Mouse (Mus musculus): Measurements from ENCODE around the gene Nat10. TPM values are rescaled to one million over a fixed set of nuclear protein-coding genes. Genes with fewer than 3 reads are reported as not detected.

The Nat10 gene
- polyA plus RNA-seq, 1 experiment from 2014 or later, result 21.6 TPM

DNA sequence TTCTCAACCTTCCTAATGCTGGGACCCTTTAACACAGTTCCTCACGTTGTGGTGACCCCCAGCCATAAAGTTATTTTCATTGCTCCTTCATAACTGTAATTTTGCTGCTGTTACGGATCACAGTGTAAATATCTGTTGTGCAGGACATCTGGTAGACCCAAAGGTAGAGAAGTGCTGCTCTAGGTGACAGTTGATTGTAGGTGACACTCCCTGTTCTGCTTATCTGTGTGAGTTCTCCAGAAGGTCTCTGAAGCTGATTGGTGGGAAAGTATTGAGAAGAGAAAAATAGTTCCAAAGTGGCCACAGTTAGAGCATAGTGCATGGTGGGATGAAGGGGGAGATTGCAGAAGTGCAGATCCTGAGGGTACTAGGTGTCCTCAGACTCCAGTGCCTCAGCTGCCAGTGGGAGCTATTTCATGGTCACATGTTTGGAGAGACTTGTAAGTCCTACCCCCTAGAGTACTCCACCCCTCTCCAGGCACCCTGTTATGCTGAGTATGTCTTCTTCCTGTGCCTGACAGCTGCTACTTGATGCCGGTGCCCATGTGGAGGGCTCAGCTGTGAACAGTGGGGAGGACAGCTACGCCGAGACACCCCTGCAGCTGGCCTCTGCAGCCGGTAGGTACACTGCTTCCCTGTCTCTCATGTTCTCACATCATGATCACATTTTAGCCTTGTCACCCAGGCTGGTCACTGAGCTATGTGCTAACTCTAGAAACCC is 53.9 kb downstream of the Nat10 start:
- H3K4me2 ChIP-seq (ENCODE audit: low read length), result no peak overlapping the region
- H3K27ac ChIP-seq (replicated peaks; ENCODE audit: low read depth, low read length), result no peak overlapping the region
- no peaks in the 10 kb centered on the region; the same call in 1 of the 2 replicates for H3K4me1 ChIP-seq (ENCODE audit: control insufficient read depth, insufficient read depth, low read length)
- H3K9ac ChIP-seq (replicated peaks; ENCODE audit: low read length), result no peak overlapping the region
- peaks cover 43% of the 10 kb centered on the region for H3K36me3 ChIP-seq (ENCODE audit: control insufficient read depth, insufficient read depth, low read length)
- ATAC-seq (ENCODE audit: low FRiP score, low TSS enrichment) (no peak), DNase-seq (no peak)
- no peaks in the 10 kb centered on the region for H3K9me3 ChIP-seq (ENCODE audit: control insufficient read depth, low read length)
- no peak overlapping the region for H3K4me3 ChIP-seq (replicated peaks; ENCODE audit: low read depth, low read length)
- H3K27me3 ChIP-seq (ENCODE audit: control insufficient read depth, insufficient read depth, low read length), result no peaks in the 10 kb centered on the region
- WGBS, result 83% methylated on average over 6 of the region's 6 CpGs

DNA sequence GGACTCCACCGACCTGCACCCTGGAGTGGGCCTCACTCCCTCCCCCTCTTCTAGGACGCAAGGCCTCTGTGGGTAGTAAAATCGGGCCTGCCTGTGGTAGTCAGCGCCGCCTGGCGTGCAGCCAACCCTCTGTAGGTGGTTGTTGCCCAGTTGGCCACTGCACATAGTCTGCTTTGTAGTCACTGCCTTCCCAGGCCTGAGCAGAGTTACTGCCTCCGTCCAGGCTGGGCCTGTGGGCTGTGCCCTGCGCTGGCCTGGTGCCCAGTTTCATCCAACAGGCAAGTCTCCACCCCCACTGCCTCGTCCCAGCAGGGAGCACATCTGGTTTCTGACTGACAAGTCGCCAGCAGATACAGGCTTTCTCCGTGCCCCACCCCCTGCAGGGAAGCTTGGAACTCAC is 54.8 kb downstream of the Nat10 start:
- Histone ChIP-seq H3K36me3 (ENCODE audit: control insufficient read depth, insufficient read depth, low read length) (peaks cover 36% of the 10 kb centered on the region), H3K9ac (replicated peaks; ENCODE audit: low read length) (no peak overlapping the region), H3K4me1 (ENCODE audit: control insufficient read depth, insufficient read depth, low read length) (no peaks in the 10 kb centered on the region; the same call in 1 of the 2 replicates), H3K9me3 (ENCODE audit: control insufficient read depth, low read length) (no peaks in the 10 kb centered on the region), H3K4me3 (replicated peaks; ENCODE audit: low read depth, low read length) (no peak overlapping the region), H3K4me2 (ENCODE audit: low read length) (no peak overlapping the region), H3K27ac (replicated peaks; ENCODE audit: low read depth, low read length) (no peak overlapping the region), H3K27me3 (ENCODE audit: control insufficient read depth, insufficient read depth, low read length) (no peaks in the 10 kb centered on the region)
- DNase-seq (peak; percentile 71), ATAC-seq (ENCODE audit: low FRiP score, low TSS enrichment) (peak; percentile 72)
- 39% methylated on average over 11 of the region's 11 CpGs for WGBS

DNA sequence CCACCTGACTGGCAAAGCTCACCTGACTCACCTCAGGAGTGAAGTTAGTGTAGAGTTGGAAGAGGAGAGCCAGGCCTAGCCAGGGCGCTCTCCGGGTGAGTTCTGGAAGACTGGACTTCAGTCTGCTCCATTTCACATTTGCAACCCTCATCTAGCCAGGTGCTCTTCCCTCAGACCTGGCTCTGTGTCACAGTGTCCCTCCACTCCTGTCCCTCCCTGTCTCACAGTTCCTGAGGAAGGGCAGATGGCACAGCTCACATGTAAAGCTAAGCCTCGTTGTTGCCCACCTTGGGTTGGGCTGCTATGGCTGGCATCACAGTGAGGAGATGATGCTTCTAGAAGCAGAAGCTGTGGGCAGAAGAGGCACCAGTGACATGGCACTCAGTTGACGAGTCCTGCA is 55.2 kb downstream of the Nat10 start:
- Histone ChIP-seq H3K4me1 (ENCODE audit: control insufficient read depth, insufficient read depth, low read length) (no peaks in the 10 kb centered on the region; the same call in 1 of the 2 replicates), H3K27me3 (ENCODE audit: control insufficient read depth, insufficient read depth, low read length) (no peaks in the 10 kb centered on the region), H3K4me2 (ENCODE audit: low read length) (no peak overlapping the region), H3K9ac (replicated peaks; ENCODE audit: low read length) (no peak overlapping the region), H3K36me3 (ENCODE audit: control insufficient read depth, insufficient read depth, low read length) (peaks cover 33% of the 10 kb centered on the region), H3K4me3 (replicated peaks; ENCODE audit: low read depth, low read length) (no peak overlapping the region), H3K27ac (replicated peaks; ENCODE audit: low read depth, low read length) (no peak overlapping the region), H3K9me3 (ENCODE audit: control insufficient read depth, low read length) (no peaks in the 10 kb centered on the region)
- DNase-seq, result no peak
- WGBS, result 85% methylated on average over 4 of the region's 4 CpGs
- peak; percentile 9; the same call in 1 of the 2 replicates for ATAC-seq (ENCODE audit: low FRiP score, low TSS enrichment)

DNA sequence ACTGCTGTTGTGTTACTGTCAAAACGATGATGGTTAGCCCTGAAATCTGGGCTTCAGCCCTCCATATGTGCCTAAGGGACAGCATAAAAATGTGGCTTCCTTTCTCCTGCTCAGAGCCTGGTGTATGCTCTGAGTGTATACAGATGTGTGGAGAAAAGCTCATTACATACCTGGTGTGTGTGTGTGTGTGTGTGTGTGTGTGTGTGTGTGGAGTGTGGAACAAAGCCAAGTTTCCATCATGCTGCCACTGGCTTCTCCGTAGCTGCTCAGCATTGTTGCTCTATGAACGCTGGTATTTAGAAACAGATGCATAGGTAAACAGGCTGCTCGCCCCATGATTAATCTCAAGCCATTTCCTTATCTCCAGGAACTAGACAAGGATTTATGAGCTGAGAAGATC is 57.2 kb downstream of the Nat10 start:
- Histone ChIP-seq H3K36me3 (ENCODE audit: control insufficient read depth, insufficient read depth, low read length) (peaks cover 22% of the 10 kb centered on the region), H3K27me3 (ENCODE audit: control insufficient read depth, insufficient read depth, low read length) (no peaks in the 10 kb centered on the region), H3K27ac (replicated peaks; ENCODE audit: low read depth, low read length) (no peak overlapping the region), H3K4me1 (ENCODE audit: control insufficient read depth, insufficient read depth, low read length) (no peaks in the 10 kb centered on the region; the same call in 1 of the 2 replicates), H3K4me2 (ENCODE audit: low read length) (no peak overlapping the region), H3K9ac (replicated peaks; ENCODE audit: low read length) (no peak overlapping the region), H3K9me3 (ENCODE audit: control insufficient read depth, low read length) (no peaks in the 10 kb centered on the region), H3K4me3 (replicated peaks; ENCODE audit: low read depth, low read length) (no peak overlapping the region)
- DNase-seq (no peak), ATAC-seq (ENCODE audit: low FRiP score, low TSS enrichment) (no peak)
- 73% methylated on average over 4 of the region's 4 CpGs for WGBS

DNA sequence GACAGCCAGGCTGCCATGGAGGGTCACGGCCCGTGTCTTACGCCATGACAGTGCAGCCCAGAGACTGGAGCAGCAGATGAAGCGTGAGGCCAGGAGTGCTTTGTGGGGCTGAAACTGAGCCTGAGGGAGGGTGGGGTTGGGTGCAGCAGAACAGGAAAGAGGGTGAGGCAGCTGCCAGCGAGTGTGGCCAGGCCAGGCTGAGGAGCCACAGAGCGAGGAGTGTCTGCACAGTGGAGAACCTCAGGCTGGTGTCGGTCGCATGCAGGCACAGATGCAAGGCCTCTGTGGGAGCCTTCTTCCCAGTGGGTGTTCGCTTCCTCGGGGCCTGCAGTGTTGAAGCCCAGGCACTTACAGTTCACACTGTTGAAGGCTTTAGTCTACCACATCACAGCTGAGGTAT is 57.7 kb downstream of the Nat10 start:
- Histone ChIP-seq H3K36me3 (ENCODE audit: control insufficient read depth, insufficient read depth, low read length) (peaks cover 18% of the 10 kb centered on the region), H3K4me1 (ENCODE audit: control insufficient read depth, insufficient read depth, low read length) (no peaks in the 10 kb centered on the region; the same call in 1 of the 2 replicates), H3K9me3 (ENCODE audit: control insufficient read depth, low read length) (no peaks in the 10 kb centered on the region), H3K27me3 (ENCODE audit: control insufficient read depth, insufficient read depth, low read length) (no peaks in the 10 kb centered on the region), H3K9ac (replicated peaks; ENCODE audit: low read length) (no peak overlapping the region), H3K27ac (replicated peaks; ENCODE audit: low read depth, low read length) (no peak overlapping the region), H3K4me2 (ENCODE audit: low read length) (no peak overlapping the region), H3K4me3 (replicated peaks; ENCODE audit: low read depth, low read length) (no peak overlapping the region)
- ATAC-seq (ENCODE audit: low FRiP score, low TSS enrichment) (no peak), DNase-seq (no peak)
- WGBS, result 85% methylated on average over 10 of the region's 10 CpGs

DNA sequence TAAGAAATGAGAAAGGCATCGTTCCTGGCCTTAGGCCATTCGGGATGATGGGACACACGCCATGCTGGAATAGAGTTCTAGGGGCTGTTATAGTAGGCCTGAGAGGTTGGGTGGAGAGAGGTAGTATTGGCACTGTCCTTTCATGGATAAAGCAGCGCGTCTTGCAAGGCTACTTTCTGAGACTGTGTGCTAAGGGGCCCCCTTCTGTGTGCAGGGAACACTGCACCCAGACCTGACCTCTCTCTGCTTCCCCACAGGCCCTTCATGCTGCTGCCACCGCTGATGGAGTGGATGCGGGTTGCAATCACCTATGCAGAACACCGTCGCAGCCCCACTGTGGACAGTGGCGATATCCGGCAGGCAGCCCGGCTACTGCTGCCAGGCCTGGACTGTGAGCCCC is 60.6 kb downstream of the Nat10 start:
- Histone ChIP-seq H3K4me3 (replicated peaks; ENCODE audit: low read depth, low read length) (no peak overlapping the region), H3K36me3 (ENCODE audit: control insufficient read depth, insufficient read depth, low read length) (peaks cover 12% of the 10 kb centered on the region; the same call in 1 of the 2 replicates), H3K27ac (replicated peaks; ENCODE audit: low read depth, low read length) (no peak overlapping the region), H3K9ac (replicated peaks; ENCODE audit: low read length) (no peak overlapping the region), H3K4me2 (ENCODE audit: low read length) (no peak overlapping the region), H3K27me3 (ENCODE audit: control insufficient read depth, insufficient read depth, low read length) (no peaks in the 10 kb centered on the region), H3K9me3 (ENCODE audit: control insufficient read depth, low read length) (no peaks in the 10 kb centered on the region), H3K4me1 (ENCODE audit: control insufficient read depth, insufficient read depth, low read length) (no peaks in the 10 kb centered on the region)
- ATAC-seq (ENCODE audit: low FRiP score, low TSS enrichment) (0 out of 2 replicates have a peak, but pooled peaks have one; percentile 37), DNase-seq (peak; percentile 40)
- 79% methylated on average over 12 of the region's 12 CpGs for WGBS

DNA sequence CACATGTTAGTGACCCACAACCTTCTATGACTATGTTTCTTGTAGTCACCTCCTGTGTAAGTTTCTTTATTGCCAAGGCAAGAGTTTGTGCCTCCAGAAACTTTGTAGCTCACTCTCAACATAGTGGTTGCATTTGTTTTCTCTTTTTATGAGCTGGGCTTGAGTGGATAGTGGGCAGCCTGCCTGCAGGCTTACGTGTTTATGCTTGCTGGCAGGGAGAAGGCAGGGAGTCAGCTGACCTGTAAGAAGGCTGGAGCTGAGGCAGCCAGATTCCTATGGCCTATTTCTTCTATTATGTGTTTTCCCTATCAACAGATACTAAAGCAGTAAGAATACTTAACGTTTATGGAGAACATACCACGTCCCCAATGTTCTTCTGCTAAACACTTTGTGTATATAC is 64.9 kb downstream of the Nat10 start:
- H3K9me3 ChIP-seq (ENCODE audit: control insufficient read depth, low read length), result no peaks in the 10 kb centered on the region
- H3K4me2 ChIP-seq (ENCODE audit: low read length), result no peak overlapping the region
- no peak for ATAC-seq (ENCODE audit: low FRiP score, low TSS enrichment)
- 0 out of 2 replicates have a peak, but pooled peaks cover 2% of the 10 kb centered on the region for H3K36me3 ChIP-seq (ENCODE audit: control insufficient read depth, insufficient read depth, low read length)
- no peak overlapping the region for H3K27ac ChIP-seq (replicated peaks; ENCODE audit: low read depth, low read length)
- 0 out of 2 replicates have a peak, but pooled peaks cover 3% of the 10 kb centered on the region for H3K4me1 ChIP-seq (ENCODE audit: control insufficient read depth, insufficient read depth, low read length)
- H3K27me3 ChIP-seq (ENCODE audit: control insufficient read depth, insufficient read depth, low read length), result no peaks in the 10 kb centered on the region
- no peak overlapping the region for H3K4me3 ChIP-seq (replicated peaks; ENCODE audit: low read depth, low read length)
- H3K9ac ChIP-seq (replicated peaks; ENCODE audit: low read length), result no peak overlapping the region
- DNase-seq, result no peak
- WGBS, result 80% methylated on average over 3 of the region's 3 CpGs

DNA sequence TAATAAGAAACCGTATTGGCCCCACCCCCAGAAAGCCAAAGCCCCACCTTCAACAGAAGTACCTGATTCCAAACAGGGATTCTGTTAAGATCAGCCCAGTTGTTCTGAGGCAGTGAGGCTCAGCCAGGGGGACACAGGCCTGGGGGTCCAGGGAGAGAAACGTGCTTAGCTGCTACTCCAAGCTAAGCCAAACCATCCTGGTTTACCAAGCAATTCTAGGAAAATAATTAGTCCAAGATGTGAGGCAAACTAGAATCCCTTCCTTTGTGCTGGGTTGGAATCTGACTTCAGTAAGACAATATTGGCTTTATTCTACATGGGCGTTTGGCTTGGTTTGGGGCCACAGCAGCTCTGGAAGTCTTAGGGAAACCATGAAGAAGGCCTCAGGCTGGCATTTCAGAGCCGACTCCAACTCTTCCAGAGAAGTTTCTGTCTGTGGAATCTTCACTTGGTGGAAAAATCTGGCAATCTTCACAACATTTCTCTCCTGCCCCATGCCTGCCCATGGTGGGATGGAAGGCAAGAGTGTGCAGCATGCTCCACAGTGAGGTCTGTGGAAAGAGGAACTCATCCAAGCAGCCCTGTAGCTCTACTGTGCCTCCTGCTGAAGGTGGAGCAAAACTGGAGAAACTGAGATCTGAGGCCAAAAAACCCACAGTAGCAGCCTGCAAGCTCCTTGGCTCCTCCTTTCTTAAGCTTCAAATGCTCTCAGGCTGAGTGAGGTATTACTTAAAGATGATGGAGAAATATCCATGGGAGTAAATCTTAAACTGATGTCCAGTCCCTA is 66.1 kb downstream of the Nat10 start:
- Histone ChIP-seq H3K9me3 (ENCODE audit: control insufficient read depth, low read length) (no peaks in the 10 kb centered on the region), H3K27me3 (ENCODE audit: control insufficient read depth, insufficient read depth, low read length) (no peaks in the 10 kb centered on the region), H3K36me3 (ENCODE audit: control insufficient read depth, insufficient read depth, low read length) (no peaks in the 10 kb centered on the region), H3K4me1 (ENCODE audit: control insufficient read depth, insufficient read depth, low read length) (peaks cover 3% of the 10 kb centered on the region; the same call in 1 of the 2 replicates), H3K9ac (replicated peaks; ENCODE audit: low read length) (no peak overlapping the region), H3K4me3 (replicated peaks; ENCODE audit: low read depth, low read length) (no peak overlapping the region), H3K27ac (replicated peaks; ENCODE audit: low read depth, low read length) (no peak overlapping the region), H3K4me2 (ENCODE audit: low read length) (no peak overlapping the region)
- ATAC-seq (ENCODE audit: low FRiP score, low TSS enrichment) (no peak), DNase-seq (no peak)
- 89% methylated on average over 4 of the region's 4 CpGs for WGBS

Data from midbrain, embryonic 14.5 days (tissue).